Mouse (Mus musculus) embryo, embryonic 10.5 days (tissue): ENCODE data around the gene Opcml.
A peak's percentile ranks its signal among the peaks of the same experiment; 100 is the strongest.

Experiments used
- DNase-seq: peaks from one replicate; pipeline ENCODE4 v3.0.0-alpha.2; 2015; ENCODE audit warnings: low spot score

The Opcml gene

GRCm38 (mm10) chr9:27842806-27843205 lies 52.2 kb downstream of the Opcml start:
- no peak for DNase-seq

GRCm38 (mm10) chr9:27871624-27872023 lies 81.0 kb downstream of the Opcml start:
- no peak for DNase-seq

GRCm38 (mm10) chr9:27889636-27890035 lies 99.1 kb downstream of the Opcml start:
- DNase-seq, result no peak

GRCm38 (mm10) chr9:27917250-27917649 lies 126.7 kb downstream of the Opcml start:
- no peak for DNase-seq

GRCm38 (mm10) chr9:27923495-27923894 lies 132.9 kb downstream of the Opcml start:
- DNase-seq, result no peak

GRCm38 (mm10) chr9:27923945-27924825 lies 133.6 kb downstream of the Opcml start:
- no peak for DNase-seq

- DNase-seq, result no peak
Measured at GRCm38 (mm10) chr9:27925650-27926049, 135.1 kb downstream of the Opcml start.

- DNase-seq, result no peak
Measured at GRCm38 (mm10) chr9:27937253-27937652, 146.7 kb downstream of the Opcml start.

GRCm38 (mm10) chr9:27937660-27938059 lies 147.1 kb downstream of the Opcml start:
- DNase-seq, result peak; percentile 17

- DNase-seq, result peak; percentile 24
Measured at GRCm38 (mm10) chr9:27945323-27946010, 154.9 kb downstream of the Opcml start.

- DNase-seq, result peak; percentile 4
Measured at GRCm38 (mm10) chr9:27951110-27951509, 160.5 kb downstream of the Opcml start.

GRCm38 (mm10) chr9:27961682-27962081 lies 171.1 kb downstream of the Opcml start:
- no peak for DNase-seq

- DNase-seq, result no peak
Measured at GRCm38 (mm10) chr9:27963385-27963784, 172.8 kb downstream of the Opcml start.

GRCm38 (mm10) chr9:27964902-27965550 lies 174.5 kb downstream of the Opcml start:
- no peak for DNase-seq

- DNase-seq, result no peak
Measured at GRCm38 (mm10) chr9:27968266-27968665, 177.7 kb downstream of the Opcml start.

- DNase-seq, result no peak
Measured at GRCm38 (mm10) chr9:27972293-27972692, 181.7 kb downstream of the Opcml start.

GRCm38 (mm10) chr9:27982576-27982975 lies 192.0 kb downstream of the Opcml start:
- DNase-seq, result no peak

- DNase-seq, result no peak
Measured at GRCm38 (mm10) chr9:27986604-27987588, 196.3 kb downstream of the Opcml start.

GRCm38 (mm10) chr9:27991611-27992010 lies 201.0 kb downstream of the Opcml start:
- no peak for DNase-seq

GRCm38 (mm10) chr9:27996536-27996935 lies 206.0 kb downstream of the Opcml start:
- DNase-seq, result no peak

- no peak for DNase-seq
Measured at GRCm38 (mm10) chr9:27998767-27999166, 208.2 kb downstream of the Opcml start.
